Mouse (Mus musculus): ENCODE results near the gene 1700006A11Rik. TPM values are rescaled to one million over a fixed set of nuclear protein-coding genes. Genes with fewer than 3 reads are reported as not detected.
"Not testable (repeated sequence)": the region's sequence is repeated elsewhere in the genome, so short reads cannot be mapped to it uniquely, and the experiment has no call there.

Gene 1700006A11Rik
- not detected for total RNA-seq (2021)

GRCm38 (mm10) chr3:124425940-124426339 is at the start of gene 1700006A11Rik:
1700006A11Rik (minus strand) TSS chr3:124426040.
- no peak for DNase-seq

GRCm38 (mm10) chr3:124474291-124474690 is 48.5 kb upstream of the 1700006A11Rik start:
- not testable (repeated sequence) for DNase-seq

- DNase-seq = no peak
Measured at GRCm38 (mm10) chr3:124466102-124466730, 40.4 kb upstream of the 1700006A11Rik start.

- DNase-seq = no peak
Measured at GRCm38 (mm10) chr3:124392201-124392600, 33.6 kb downstream of the 1700006A11Rik start.

GRCm38 (mm10) chr3:124390101-124390500 is 35.7 kb downstream of the 1700006A11Rik start:
- DNase-seq = no peak

- DNase-seq = no peak
Measured at GRCm38 (mm10) chr3:124389650-124390049, 36.2 kb downstream of the 1700006A11Rik start.

- not testable (repeated sequence) for DNase-seq
Measured at GRCm38 (mm10) chr3:124385377-124385776, 40.5 kb downstream of the 1700006A11Rik start.

- no peak for DNase-seq
Measured at GRCm38 (mm10) chr3:124372031-124372430, 53.8 kb downstream of the 1700006A11Rik start.

GRCm38 (mm10) chr3:124357533-124357932 is 68.3 kb downstream of the 1700006A11Rik start:
- DNase-seq = no peak

Other genes starting within 250 kb of the 1700006A11Rik start
- under 1 TPM; 0.64 to 0.70 TPM for gene Tram1l1, start 105.2 kb downstream of the 1700006A11Rik start, total RNA-seq (2021)
- not detected for gene 1700003H04Rik, start 155.1 kb upstream of the 1700006A11Rik start, total RNA-seq (2021)

Data from heart, postnatal 4 days (tissue).